Mouse (Mus musculus): Measurements from ENCODE around the gene Nav1.

DNA sequence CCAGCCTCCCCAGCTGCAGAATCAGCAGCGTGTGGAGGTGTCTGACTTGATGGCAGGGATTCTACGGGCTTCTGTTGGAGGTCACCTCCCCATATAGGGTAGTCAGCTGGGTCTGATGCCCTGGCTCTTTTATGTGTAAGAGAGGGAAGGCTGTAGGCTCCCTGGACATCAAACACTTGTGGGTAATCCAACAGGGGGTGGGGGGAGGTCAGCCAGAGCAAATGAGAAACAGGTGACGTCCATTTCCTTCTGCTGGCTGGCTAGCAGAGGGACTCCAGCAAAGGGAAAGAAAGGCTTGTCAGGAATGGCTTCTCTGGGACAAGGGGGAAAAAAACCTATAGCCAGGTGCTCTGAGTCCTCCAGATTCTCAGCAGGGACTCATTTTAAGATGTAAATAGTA, 28.0 kb downstream of the Nav1 start:
- TF ChIP-seq REST (IDR thresholded peaks at IDR 0.05; ENCODE audit: insufficient read depth, insufficient read length) (no peak), MAX (IDR thresholded peaks at IDR 0.05; ENCODE audit: low read depth) (no peak), POLR2A (IDR thresholded peaks at IDR 0.05; ENCODE audit: insufficient read length, low read depth) (no peak), MYOD1 (IDR thresholded peaks at IDR 0.05; ENCODE audit: control insufficient read depth in 1 of 3, insufficient read length in 2 of 3, low read depth in 2 of 3) (no peak), TCF12 (IDR thresholded peaks at IDR 0.05; ENCODE audit: insufficient read depth, poor library complexity, severe bottlenecking) (no peak)
